Mouse (Mus musculus) CH12.LX (cell line): ENCODE measurements around the gene Shank1. TPM values are rescaled to one million over a fixed set of nuclear protein-coding genes. Genes with fewer than 3 reads are reported as not detected.

Source experiments
- DNase-seq: peaks from one replicate; pipeline ENCODE4 v3.0.0-alpha.2; 2013; ENCODE audit errors: extremely low read depth
- H3K27ac ChIP-seq: 2 replicates; pipeline ENCODE4 v1.5.1; 2012; ENCODE audit warnings: low read depth, mild to moderate bottlenecking, control low read depth, moderate library complexity; ENCODE audit not compliant: insufficient read depth
- H3K27me3 ChIP-seq: replicated peaks from 2 replicates; pipeline ENCODE3; 2012; ENCODE audit warnings: inconsistent platforms
- H3K36me3 ChIP-seq, 2 experiments: replicated peaks in 1 of 2; 2 replicates each; pipeline versions ENCODE3 to v1.6.1; 2012; ENCODE audit warnings: inconsistent platforms in 1 of 2, low read length in 1 of 2, mild to moderate bottlenecking in 1 of 2, mixed read lengths in 1 of 2, moderate library complexity in 1 of 2; ENCODE audit not compliant: control insufficient read depth in 1 of 2, insufficient read depth in 1 of 2
- H3K4me1 ChIP-seq, 2 experiments: 2 replicates each; pipeline ENCODE4 v1.6.1; 2012; ENCODE audit warnings: inconsistent platforms in 1 of 2, moderate library complexity in 1 of 2; ENCODE audit not compliant: insufficient read depth in 2 of 2, control insufficient read depth in 1 of 2
- H3K4me2 ChIP-seq: 2 replicates; pipeline ENCODE4 v1.6.1; 2012; ENCODE audit warnings: low read depth, mild to moderate bottlenecking, control low read depth; ENCODE audit not compliant: poor library complexity, insufficient read depth, severe bottlenecking
- H3K4me3 ChIP-seq, 3 experiments: fragments of 150-350 bp in 1 of 3; sonication (generic) in 1 of 3; replicated peaks in 1 of 3; 2 replicates each; pipeline versions ENCODE3 to v1.5.1; 2011 to 2012; ENCODE audit warnings: low read depth in 2 of 3, low read length in 2 of 3, mild to moderate bottlenecking in 2 of 3, moderate library complexity in 2 of 3, control low read depth in 1 of 3, improper control_type of control experiment in 1 of 3, inconsistent platforms in 1 of 3, mixed read lengths in 1 of 3; ENCODE audit not compliant: poor library complexity in 1 of 3
- H3K79me2 ChIP-seq: replicated peaks from 2 replicates; pipeline ENCODE4 v1.6.1; 2012; ENCODE audit warnings: mild to moderate bottlenecking, moderate library complexity; ENCODE audit not compliant: control insufficient read depth, poor library complexity, insufficient read depth, severe bottlenecking; ENCODE audit errors: extremely low read depth
- H3K9ac ChIP-seq: 2 replicates; pipeline ENCODE4 v1.6.1; 2012; ENCODE audit warnings: low read depth, mild to moderate bottlenecking, control low read depth, moderate library complexity; ENCODE audit not compliant: insufficient read depth
- H3K9me3 ChIP-seq: replicated peaks from 2 replicates; pipeline ENCODE3; 2012; ENCODE audit warnings: low read length, inconsistent platforms, mixed read lengths
- BHLHE40 ChIP-seq: IDR thresholded peaks from 2 replicates; pipeline ENCODE4 v1.6.1; 2011; ENCODE audit warnings: mild to moderate bottlenecking, low read depth, low read length, improper control_type of control experiment
- CHD1 ChIP-seq: IDR thresholded peaks from 2 replicates; pipeline ENCODE4 v1.6.1; 2012; ENCODE audit warnings: low read depth, low read length, improper control_type of control experiment, inconsistent platforms
- CTCF ChIP-seq, 2 experiments: IDR thresholded peaks in 1 of 2; conservative IDR thresholded peaks in 1 of 2; 2 replicates each; pipeline ENCODE4 v1.5.1; 2011 to 2012; ENCODE audit warnings: low read depth in 2 of 2, low read length in 2 of 2, improper control_type of control experiment in 1 of 2, inconsistent platforms in 1 of 2, mild to moderate bottlenecking in 1 of 2, moderate library complexity in 1 of 2
- E2F4 ChIP-seq: IDR thresholded peaks from 2 replicates; pipeline ENCODE4 v1.6.1; 2011; ENCODE audit warnings: low read depth, low read length, improper control_type of control experiment; ENCODE audit not compliant: insufficient replicate concordance
- ELF1 ChIP-seq: IDR thresholded peaks from 2 replicates; pipeline ENCODE4 v1.6.1; 2014; ENCODE audit warnings: low read depth, mild to moderate bottlenecking, inconsistent platforms, low read length, improper control_type of control experiment
- EP300 ChIP-seq: IDR thresholded peaks from 2 replicates; pipeline ENCODE4 v1.6.1; 2011; ENCODE audit warnings: low read length, improper control_type of control experiment
- HCFC1 ChIP-seq: IDR thresholded peaks from 2 replicates; pipeline ENCODE4 v1.6.1; 2012; ENCODE audit warnings: low read depth, mild to moderate bottlenecking, inconsistent platforms, low read length, improper control_type of control experiment
- IRF4 ChIP-seq: IDR thresholded peaks from 2 replicates; pipeline ENCODE4 v1.6.1; 2014; ENCODE audit warnings: low read depth, mild to moderate bottlenecking, inconsistent platforms, low read length, improper control_type of control experiment
- KAT2A ChIP-seq: IDR thresholded peaks from 2 replicates; pipeline ENCODE4 v1.6.1; 2012; ENCODE audit warnings: low read length, improper control_type of control experiment, inconsistent platforms; ENCODE audit not compliant: insufficient replicate concordance
- MAFK ChIP-seq: IDR thresholded peaks from 2 replicates; pipeline ENCODE4 v1.6.1; 2011; ENCODE audit warnings: low read length, improper control_type of control experiment; ENCODE audit not compliant: insufficient replicate concordance
- MAX ChIP-seq: IDR thresholded peaks from 2 replicates; pipeline ENCODE4 v1.6.1; 2011; ENCODE audit warnings: low read length, improper control_type of control experiment
- MAZ ChIP-seq: IDR thresholded peaks from 2 replicates; pipeline ENCODE4 v1.6.1; 2012; ENCODE audit warnings: low read depth, mild to moderate bottlenecking, inconsistent platforms, low read length, improper control_type of control experiment, moderate library complexity
- MEF2A ChIP-seq: IDR thresholded peaks from 2 replicates; pipeline ENCODE4 v1.6.1; 2014; ENCODE audit warnings: low read depth, mild to moderate bottlenecking, inconsistent platforms, low read length, improper control_type of control experiment, borderline replicate concordance
- MXI1 ChIP-seq: IDR thresholded peaks from 2 replicates; pipeline ENCODE4 v1.6.1; 2011; ENCODE audit warnings: mild to moderate bottlenecking, low read depth, low read length, improper control_type of control experiment
- MYC ChIP-seq: IDR thresholded peaks from 2 replicates; pipeline ENCODE4 v1.6.1; 2011; ENCODE audit warnings: low read depth, mild to moderate bottlenecking, improper control_type of control experiment, low read length
- NELFE ChIP-seq: IDR thresholded peaks from 2 replicates; pipeline ENCODE4 v1.6.1; 2011; ENCODE audit warnings: low read depth, low read length, improper control_type of control experiment
- NRF1 ChIP-seq: IDR thresholded peaks from 2 replicates; pipeline ENCODE4 v1.6.1; 2014; ENCODE audit warnings: low read depth, mild to moderate bottlenecking, inconsistent platforms, low read length, improper control_type of control experiment, moderate library complexity
- POLR2AphosphoS2 ChIP-seq: IDR thresholded peaks from 2 replicates; pipeline ENCODE4 v1.6.1; 2011; ENCODE audit warnings: low read depth, low read length, improper control_type of control experiment
- RAD21 ChIP-seq: IDR thresholded peaks from 2 replicates; pipeline ENCODE4 v1.6.1; 2011; ENCODE audit warnings: low read depth, mild to moderate bottlenecking, low read length, improper control_type of control experiment, moderate library complexity
- RCOR1 ChIP-seq: conservative IDR thresholded peaks from 2 replicates; pipeline ENCODE4 v1.6.1; 2012; ENCODE audit warnings: low read depth, mild to moderate bottlenecking, inconsistent platforms, low read length, improper control_type of control experiment
- SIN3A ChIP-seq: IDR thresholded peaks from 2 replicates; pipeline ENCODE4 v1.6.1; 2012; ENCODE audit warnings: low read length, improper control_type of control experiment, inconsistent platforms
- SMC3 ChIP-seq: IDR thresholded peaks from 2 replicates; pipeline ENCODE4 v1.6.1; 2011; ENCODE audit warnings: low read depth, low read length, improper control_type of control experiment
- TBP ChIP-seq: conservative IDR thresholded peaks from 2 replicates; pipeline ENCODE4 v1.6.1; 2011; ENCODE audit warnings: low read depth, low read length, improper control_type of control experiment
- TCF12 ChIP-seq: IDR thresholded peaks from 2 replicates; pipeline ENCODE4 v1.6.1; 2014; ENCODE audit warnings: low read depth, mild to moderate bottlenecking, inconsistent platforms, low read length, improper control_type of control experiment
- USF2 ChIP-seq: conservative IDR thresholded peaks from 2 replicates; pipeline ENCODE4 v1.6.1; 2011; ENCODE audit warnings: low read depth, low read length, improper control_type of control experiment
- ZC3H11A ChIP-seq: IDR thresholded peaks from 2 replicates; pipeline ENCODE4 v1.6.1; 2012; ENCODE audit warnings: low read depth, mild to moderate bottlenecking, inconsistent platforms, low read length, improper control_type of control experiment
- ZKSCAN1 ChIP-seq: IDR thresholded peaks from 2 replicates; pipeline ENCODE4 v1.6.1; 2012; ENCODE audit warnings: low read depth, inconsistent platforms, low read length, improper control_type of control experiment, borderline replicate concordance
- ZMIZ1 ChIP-seq: IDR thresholded peaks from 2 replicates; pipeline ENCODE4 v1.6.1; 2012; ENCODE audit warnings: low read depth, mild to moderate bottlenecking, inconsistent platforms, low read length, improper control_type of control experiment
- ZNF384 ChIP-seq: IDR thresholded peaks from 2 replicates; pipeline ENCODE4 v1.6.1; 2012; ENCODE audit warnings: low read depth, low read length, improper control_type of control experiment, inconsistent platforms
- dilution Hi-C: fragments of 300-500 bp; cut with MboI; formaldehyde crosslinking; loops from 2 replicates; pipeline ENCODE4 v1.14.3; 2020; ENCODE audit warnings: low sequenced_read_pairs; ENCODE audit not compliant: extremely low pct_unique_long_range_greater_than_20kb, extremely low pct_ligation_motif_present
- in situ Hi-C: fragments of 300-500 bp; cut with MboI; formaldehyde crosslinking; loops from 3 replicates; pipeline ENCODE4 v1.14.3; 2019; ENCODE audit warnings: low sequenced_read_pairs, low pct_ligation_motif_present, low pct_unique_long_range_greater_than_20kb, mixed read lengths
- polyA plus RNA-seq: library from polyadenylated mRNA; unstranded; fragments of >175 nt; gene quantifications from 2 replicates; pipeline ENCODE4 v1.2.1, GENCODE M21; 2012; ENCODE audit warnings: low read depth; ENCODE audit not compliant: insufficient read length
- total RNA-seq, 2 experiments: library from RNA; depleted of rRNA; stranded (reverse); fragments of 300-350 nt in 1 of 2; fragments of >200 nt in 1 of 2; gene quantifications; 2 replicates each; pipeline ENCODE4 v1.2.3; 2012 to 2014

Shank1 gene
- total and polyA plus RNA-seq, 3 experiments = under 0.01 to 0.07 TPM; not detected in 1

GRCm38 (mm10) chr7:44262791-44263643 lies 47.0 kb upstream of the Shank1 start:
- in situ Hi-C loops (loop anchor here (5.0 to 10.0 kb wide), 3 partner anchors 84 to 382 kb away; partner anchors contain the start of genes Emc10 and Fam71e1), dilution Hi-C loops (no loop called here)
- Histone ChIP-seq H3K27ac (no peak overlapping the region), H3K27me3 (peaks cover 33% of the 10 kb centered on the region), H3K9ac (no peak overlapping the region), H3K4me1 (peaks cover 0 to 5% of the 10 kb centered on the region in 2 experiments; a peak in 2 of 4 replicates), H3K4me2 (peak overlapping the region; percentile 33), H3K9me3 (no peaks in the 10 kb centered on the region), H3K79me2 (no peaks in the 10 kb centered on the region), H3K4me3 (no peak overlapping the region), H3K36me3 (no peaks in the 10 kb centered on the region)
- TF ChIP-seq MEF2A (peak; percentile 72; the same call in 1 of the 2 replicates), MAX (peak; percentile 32; the same call in 1 of the 2 replicates), EP300 (0 out of 2 replicates have a peak, but pooled peaks have one; percentile 2), SIN3A (peak; percentile 50; the same call in 1 of the 2 replicates), MAZ (peak; percentile 60; the same call in 1 of the 2 replicates), CHD1 (no peak), MXI1 (no peak), HCFC1 (peak; percentile 21; the same call in 1 of the 2 replicates), USF2 (no peak), BHLHE40 (0 out of 2 replicates have a peak, but pooled peaks have one; percentile 27), TBP (no peak), NRF1 (peak; percentile 45), RAD21 (peak; percentile 95), ZKSCAN1 (no peak), CTCF (conservative IDR thresholded peaks at IDR 0.05 in 1 of 2, IDR thresholded peaks at IDR 0.05 in 1 of 2; ENCODE audit: low read depth in 2 of 2, low read length in 2 of 2) (peak; percentile 88 to 99), TCF12 (0 out of 2 replicates have a peak, but pooled peaks have one; percentile 36), KAT2A (no peak), MAFK (no peak), ZNF384 (peak; percentile 80), ZMIZ1 (no peak), E2F4 (peak; percentile 38; the same call in 1 of the 2 replicates), IRF4 (peak; percentile 30; the same call in 1 of the 2 replicates), POLR2AphosphoS2 (no peak), ELF1 (peak; percentile 44; the same call in 1 of the 2 replicates), MYC (peak; percentile 65; the same call in 1 of the 2 replicates), ZC3H11A (peak; percentile 90), NELFE (peak; percentile 75; the same call in 1 of the 2 replicates), RCOR1 (no peak), SMC3 (peak; percentile 93)
- DNase-seq = peak; percentile 92
